Mouse (Mus musculus) spleen, adult 2 months (tissue): ENCODE measurements around the gene Rell1. TPM values are rescaled to one million over a fixed set of nuclear protein-coding genes. Genes with fewer than 3 reads are reported as not detected.

Experiments
- DNase-seq, 2 experiments: peaks; one replicate each; pipeline versions ENCODE4 v3.0.0 to v3.0.0-alpha.2; 2012 to 2021; ENCODE audit warnings: low spot score in 2 of 2, low read depth in 1 of 2
- H3K27ac ChIP-seq: fragments of 200-500 bp; 2 replicates; pipeline ENCODE4 v1.5.1; 2012; ENCODE audit warnings: low read length, inconsistent platforms; ENCODE audit not compliant: insufficient read depth
- H3K27me3 ChIP-seq: fragments of 200-500 bp; 2 replicates; pipeline ENCODE4 v1.6.1; 2012; ENCODE audit warnings: mild to moderate bottlenecking, moderate library complexity, low read length, inconsistent platforms; ENCODE audit not compliant: control insufficient read depth, insufficient read depth
- H3K36me3 ChIP-seq: fragments of 200-500 bp; 2 replicates; pipeline ENCODE4 v1.6.1; 2012; ENCODE audit warnings: mild to moderate bottlenecking, low read length, inconsistent platforms; ENCODE audit not compliant: control insufficient read depth, insufficient read depth
- H3K4me1 ChIP-seq: fragments of 200-500 bp; 2 replicates; pipeline ENCODE4 v1.6.1; 2011; ENCODE audit warnings: inconsistent platforms; ENCODE audit not compliant: control insufficient read depth, insufficient read depth, insufficient read length
- H3K4me3 ChIP-seq: fragments of 200-500 bp; 2 replicates; pipeline ENCODE4 v1.5.1; 2011; ENCODE audit warnings: mild to moderate bottlenecking, inconsistent platforms; ENCODE audit not compliant: insufficient read depth, insufficient read length; ENCODE audit errors: extremely low read depth
- CTCF ChIP-seq: fragments of 200-500 bp; IDR thresholded peaks from 2 replicates; pipeline ENCODE4 v1.5.1; 2011; ENCODE audit warnings: mild to moderate bottlenecking, inconsistent platforms; ENCODE audit not compliant: insufficient read depth, insufficient read length, insufficient replicate concordance; ENCODE audit errors: extremely low read depth
- POLR2A ChIP-seq: fragments of 200-500 bp; IDR thresholded peaks from 2 replicates; pipeline ENCODE4 v1.6.1; 2011; ENCODE audit warnings: low read depth, low read length, inconsistent platforms
- WGBS: fragments of 180-500 bp; shearing (Covaris S2); methylation state at CpG from one replicate; pipeline ENCODE4 v1.1.7; 2018; 5-methylcytosine and 5-hydroxymethylcytosine counted together
- polyA plus RNA-seq: library from polyadenylated mRNA; depleted of rRNA; stranded (reverse); fragments of >200 nt; gene quantifications from 2 replicates; pipeline ENCODE4 v1.2.3, GENCODE M21; 2012

Rell1 gene
- polyA plus RNA-seq, 1 experiment: 5.1 TPM

GRCm38 (mm10) chr5:63986337-63986736 is 17.6 kb upstream of the Rell1 start:
- Histone ChIP-seq H3K27ac (no peak overlapping the region), H3K27me3 (no peaks in the 10 kb centered on the region), H3K4me3 (no peak overlapping the region), H3K36me3 (no peaks in the 10 kb centered on the region), H3K4me1 (no peaks in the 10 kb centered on the region)
- 87% methylated on average over 6 of the region's 6 CpGs for WGBS
- TF ChIP-seq CTCF (no peak), POLR2A (no peak)
- DNase-seq: no peak

- Histone ChIP-seq H3K27me3 (no peaks in the 10 kb centered on the region), H3K27ac (no peak overlapping the region), H3K4me3 (no peak overlapping the region), H3K4me1 (no peaks in the 10 kb centered on the region), H3K36me3 (no peaks in the 10 kb centered on the region)
- no peak for TF ChIP-seq POLR2A
- 81% methylated on average over 11 of the region's 11 CpGs for WGBS
- DNase-seq: no peak
Observed at GRCm38 (mm10) chr5:63982296-63982695, 13.6 kb upstream of the Rell1 start.

- peaks cover 21% of the 10 kb centered on the region for H3K4me1 ChIP-seq
- no peaks in the 10 kb centered on the region for H3K27me3 ChIP-seq
- H3K27ac ChIP-seq: no peak overlapping the region
- no peaks in the 10 kb centered on the region for H3K36me3 ChIP-seq
- no peak for DNase-seq
- no peak for TF ChIP-seq POLR2A
- TF ChIP-seq CTCF: no peak
- no peak overlapping the region for H3K4me3 ChIP-seq
- 90% methylated on average over 2 of the region's 2 CpGs for WGBS
Observed at GRCm38 (mm10) chr5:63970991-63971390, 2.3 kb upstream of the Rell1 start.

GRCm38 (mm10) chr5:63970281-63970732 is 1.6 kb upstream of the Rell1 start:
- no peak for DNase-seq
- 16% methylated on average over 7 of the region's 7 CpGs for WGBS
- Histone ChIP-seq H3K4me3 (no peak overlapping the region), H3K36me3 (no peaks in the 10 kb centered on the region), H3K27me3 (no peaks in the 10 kb centered on the region), H3K27ac (no peak overlapping the region), H3K4me1 (peaks cover 21% of the 10 kb centered on the region)
- TF ChIP-seq POLR2A: no peak
- no peak for TF ChIP-seq CTCF

GRCm38 (mm10) chr5:63969476-63970112 is 897 bp upstream of the Rell1 start:
- 44% methylated on average over 5 of the region's 5 CpGs for WGBS
- Histone ChIP-seq H3K27me3 (no peaks in the 10 kb centered on the region), H3K4me1 (peaks cover 21% of the 10 kb centered on the region), H3K36me3 (no peaks in the 10 kb centered on the region), H3K27ac (no peak overlapping the region), H3K4me3 (no peak overlapping the region)
- TF ChIP-seq CTCF (no peak), POLR2A (no peak)
- no peak for DNase-seq

GRCm38 (mm10) chr5:63967591-63968141 is 1.0 kb downstream of the Rell1 start:
- H3K36me3 ChIP-seq: no peaks in the 10 kb centered on the region
- peak overlapping the region; percentile 90 for H3K4me3 ChIP-seq
- H3K27ac ChIP-seq: no peak overlapping the region; the same call in 1 of the 2 replicates
- peaks cover 21% of the 10 kb centered on the region for H3K4me1 ChIP-seq
- WGBS: 5% methylated on average over 12 of the region's 12 CpGs
- TF ChIP-seq POLR2A: no peak
- TF ChIP-seq CTCF: no peak
- DNase-seq: peak; percentile 25 to 61
- no peaks in the 10 kb centered on the region for H3K27me3 ChIP-seq

GRCm38 (mm10) chr5:63966379-63966778 is 2.3 kb downstream of the Rell1 start:
- Histone ChIP-seq H3K27me3 (no peaks in the 10 kb centered on the region), H3K4me1 (peaks cover 21% of the 10 kb centered on the region), H3K27ac (no peak overlapping the region), H3K4me3 (no peak overlapping the region), H3K36me3 (no peaks in the 10 kb centered on the region)
- WGBS: 53% methylated on average over 4 of the region's 4 CpGs
- no peak for TF ChIP-seq POLR2A
- no peak for TF ChIP-seq CTCF
- DNase-seq: no peak
